Mouse (Mus musculus) urinary bladder, adult 18-20 months (tissue): Measurements from ENCODE around the gene Atxn7l3.

Source experiments
- DNase-seq, 2 experiments: peaks; one replicate each; pipeline ENCODE4 v3.0.0; 2022; ENCODE audit warnings: low spot score in 2 of 2, mixed read lengths in 2 of 2

The Atxn7l3 gene

GRCm38 (mm10) chr11:102296491-102297472 is at the start of gene Atxn7l3:
Gene Atxn7l3 (minus strand): TSS chr11:102296631.
- peak; percentile 93 to 99 for DNase-seq

DNA sequence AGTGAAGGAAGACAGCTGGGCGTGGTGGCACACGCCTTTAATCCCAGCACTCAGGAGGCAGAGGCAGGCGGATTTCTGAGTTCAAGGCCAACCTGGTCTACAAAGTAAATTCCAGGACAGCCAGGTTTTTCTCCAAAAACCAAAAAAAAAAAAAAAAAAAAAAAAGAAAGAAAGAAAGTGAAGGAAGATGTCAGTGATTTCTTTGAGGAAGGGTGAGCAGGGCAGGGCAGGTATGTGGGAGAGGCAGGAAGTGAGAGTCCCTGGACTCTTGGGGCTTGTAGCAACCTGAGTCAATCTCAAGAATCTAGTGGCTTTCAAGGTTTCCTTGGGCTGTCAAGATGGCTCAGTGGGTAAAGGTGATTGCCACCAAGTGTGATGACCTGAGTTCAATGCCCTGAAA is 48.0 kb upstream of the Atxn7l3 start:
- DNase-seq: no peak

- no peak for DNase-seq
Observed at GRCm38 (mm10) chr11:102342742-102343141, 46.3 kb upstream of the Atxn7l3 start.

DNA sequence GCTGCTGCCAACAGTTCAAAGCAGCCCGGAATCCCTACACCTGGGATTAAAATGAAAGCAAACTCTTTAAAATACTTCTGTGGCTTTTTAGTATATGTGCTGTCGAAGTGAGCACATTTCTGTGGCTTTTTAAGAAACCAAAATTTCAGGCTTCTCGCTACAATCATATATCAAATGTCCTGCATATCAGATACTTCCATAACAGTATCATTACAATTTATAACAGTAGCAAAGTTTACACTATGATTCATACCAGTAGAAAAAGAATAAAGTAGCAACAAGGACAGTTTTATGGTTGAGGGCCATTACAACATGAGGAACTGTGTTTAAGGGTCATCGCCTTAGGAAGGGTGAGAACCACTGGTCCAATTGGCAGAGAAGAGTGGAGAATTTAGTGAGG is 44.7 kb upstream of the Atxn7l3 start:
- no peak for DNase-seq

DNA sequence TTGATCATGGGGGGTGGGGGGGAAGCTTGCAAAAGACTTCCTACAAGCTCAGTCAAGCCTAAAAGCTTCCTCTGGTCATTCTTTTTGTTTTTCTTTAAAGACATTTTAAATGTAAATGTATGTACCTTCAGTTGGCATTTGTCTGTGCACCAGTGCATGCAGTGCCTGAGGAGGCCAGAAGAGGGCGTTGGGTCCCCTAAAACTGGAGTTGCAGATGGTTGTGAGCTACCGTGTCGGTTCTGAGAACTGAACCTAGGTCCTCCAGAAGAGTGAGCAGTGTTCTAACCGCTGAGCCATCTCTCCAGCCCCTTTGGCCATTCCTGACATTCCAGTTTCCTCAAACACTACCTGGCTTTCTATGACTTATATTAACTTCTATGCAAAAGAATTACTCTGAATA is 43.2 kb upstream of the Atxn7l3 start:
- no peak for DNase-seq

GRCm38 (mm10) chr11:102339195-102339594 is 42.8 kb upstream of the Atxn7l3 start:
- no peak for DNase-seq

DNA sequence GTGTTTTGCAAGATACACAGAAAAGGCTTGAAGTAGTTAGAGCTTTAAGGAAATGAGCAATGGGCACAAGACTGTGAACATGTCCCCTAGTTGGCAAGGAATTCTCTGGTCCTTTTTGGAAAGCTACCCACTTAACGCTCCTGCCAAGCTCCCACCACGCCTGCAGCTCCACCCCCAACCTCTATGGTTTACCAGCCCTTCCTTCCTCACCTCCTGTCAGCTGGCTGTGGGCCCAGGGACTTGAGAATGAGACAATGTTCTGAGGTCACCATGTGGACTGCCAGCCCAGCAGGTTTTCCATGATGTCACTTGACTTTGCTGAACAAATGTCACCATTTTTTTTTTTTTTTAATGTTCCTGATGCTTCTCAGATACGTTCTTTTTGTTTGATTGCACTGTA is 42.1 kb upstream of the Atxn7l3 start:
- DNase-seq: no peak

GRCm38 (mm10) chr11:102337921-102338320 is 41.5 kb upstream of the Atxn7l3 start:
- DNase-seq: no peak

DNA sequence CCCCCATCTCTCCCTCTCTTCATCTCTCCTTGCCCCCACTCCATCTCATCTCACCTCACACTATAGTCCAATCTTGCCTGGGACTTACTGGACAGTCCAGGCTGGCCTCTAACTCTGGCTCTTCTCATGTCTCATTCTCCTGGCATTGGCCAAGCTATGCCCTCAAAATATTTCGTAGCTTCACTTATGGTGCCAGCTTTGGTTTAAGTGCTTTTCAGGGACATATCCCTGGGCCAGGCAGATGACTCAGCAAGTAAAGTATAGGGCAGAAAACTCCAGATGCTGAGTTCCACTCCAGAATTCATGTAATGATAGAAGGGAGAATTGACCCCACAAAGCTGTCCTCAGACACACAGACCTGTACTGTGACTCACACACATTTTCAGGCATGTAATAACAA is 39.8 kb upstream of the Atxn7l3 start:
- DNase-seq: no peak

- DNase-seq: no peak
Observed at GRCm38 (mm10) chr11:102334973-102335700, 38.7 kb upstream of the Atxn7l3 start.

DNA sequence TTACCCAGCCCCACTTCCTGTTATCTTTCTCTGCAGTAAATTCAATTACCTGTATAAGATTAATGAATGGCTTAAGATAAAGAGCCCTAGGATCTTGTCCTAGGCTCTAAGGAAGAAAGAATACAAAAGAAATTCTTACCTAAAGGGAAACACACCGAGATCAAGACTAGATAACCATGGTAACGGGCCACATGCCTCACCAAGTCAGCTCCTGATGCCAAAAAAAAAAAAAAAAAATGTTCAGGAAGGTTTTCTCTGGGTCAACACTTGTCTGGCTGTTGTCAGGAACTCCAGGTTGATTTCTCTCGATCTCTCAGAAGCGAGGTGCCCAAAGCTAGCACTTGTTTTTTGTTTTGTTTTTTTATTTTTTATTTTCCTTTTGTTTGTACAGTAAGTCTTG is 37.6 kb upstream of the Atxn7l3 start:
- no peak for DNase-seq

- no peak for DNase-seq
Observed at GRCm38 (mm10) chr11:102333061-102333460, 36.6 kb upstream of the Atxn7l3 start.

GRCm38 (mm10) chr11:102331806-102332205 is 35.4 kb upstream of the Atxn7l3 start:
- DNase-seq: no peak

DNA sequence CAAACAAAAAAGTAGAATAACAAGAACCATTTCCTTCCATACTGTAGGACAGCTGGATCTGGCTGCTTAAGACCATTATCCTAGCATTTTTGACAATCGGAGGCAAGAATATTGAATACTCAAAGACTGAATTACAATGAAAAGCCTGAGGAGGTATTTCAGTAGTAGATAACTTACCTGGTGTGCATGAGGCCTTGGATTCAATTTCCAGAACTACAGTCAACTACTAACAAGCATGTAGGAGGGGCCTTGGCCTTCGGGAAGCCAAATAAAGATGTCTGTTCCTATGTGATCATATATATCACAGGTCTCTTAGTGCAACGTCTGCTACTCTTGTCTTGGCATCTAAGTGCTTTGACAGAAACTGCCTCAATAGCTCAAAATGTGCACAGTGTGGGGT is 33.6 kb upstream of the Atxn7l3 start:
- DNase-seq: no peak

DNA sequence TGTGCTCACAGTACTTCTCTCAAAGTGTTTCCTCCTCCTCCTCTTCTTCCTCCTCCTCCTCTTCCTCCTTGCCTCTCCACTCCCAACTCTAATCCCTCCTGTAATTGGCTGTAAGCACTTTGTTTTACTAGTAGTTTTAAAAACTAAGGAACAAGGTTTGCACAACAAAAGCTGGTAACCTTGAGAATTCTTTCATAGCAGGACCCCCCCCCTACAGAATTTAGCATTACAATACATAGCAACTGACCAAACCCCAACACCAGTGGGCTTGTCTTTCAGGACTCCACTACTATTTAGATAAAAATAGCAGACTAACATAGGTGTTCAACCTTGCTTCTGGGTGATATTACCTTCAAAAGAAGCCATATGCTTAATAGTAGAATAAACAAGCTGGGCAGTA is 33.1 kb upstream of the Atxn7l3 start:
- no peak for DNase-seq

GRCm38 (mm10) chr11:102327839-102328238 is 31.4 kb upstream of the Atxn7l3 start:
- DNase-seq: no peak

DNA sequence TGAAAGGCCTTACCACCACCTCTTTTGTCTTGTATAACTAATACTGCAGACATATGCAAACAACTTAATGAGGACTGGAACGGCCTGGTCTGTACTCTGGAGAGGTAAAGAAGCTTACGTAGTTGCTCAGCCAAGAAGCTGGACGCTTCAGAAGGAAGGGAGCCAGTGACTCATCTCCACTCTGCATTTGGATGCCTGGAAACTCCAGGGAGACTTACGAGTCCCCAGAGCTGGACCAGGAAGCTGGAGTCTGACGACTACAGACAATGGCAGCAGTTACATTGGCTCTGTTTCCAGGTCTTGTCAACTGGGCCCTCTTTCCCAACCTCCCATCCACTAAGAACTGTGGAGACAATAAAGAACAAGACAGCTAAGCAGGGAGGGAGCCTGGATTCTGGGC is 30.8 kb upstream of the Atxn7l3 start:
- no peak for DNase-seq

DNA sequence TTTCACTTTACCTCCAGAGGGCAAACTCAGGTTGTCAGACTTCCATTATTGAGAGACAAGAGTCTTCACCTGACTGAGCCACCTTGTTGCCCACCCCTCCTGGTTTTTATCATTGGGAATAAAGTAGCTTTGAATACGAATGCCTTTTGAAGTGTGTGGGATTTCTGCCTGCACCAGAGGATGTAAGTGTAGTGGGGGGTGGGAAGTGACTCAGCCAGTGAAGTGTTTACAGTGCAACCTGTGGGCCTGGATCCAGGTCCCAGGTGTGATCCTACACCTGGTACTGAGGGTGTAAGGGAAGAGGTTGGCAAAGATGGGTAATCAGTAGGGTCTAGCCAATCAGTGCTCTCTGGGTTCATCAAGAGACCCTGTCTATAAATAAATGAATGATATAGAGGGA is 27.1 kb upstream of the Atxn7l3 start:
- DNase-seq: no peak

- DNase-seq: no peak
Observed at GRCm38 (mm10) chr11:102321931-102322330, 25.5 kb upstream of the Atxn7l3 start.

DNA sequence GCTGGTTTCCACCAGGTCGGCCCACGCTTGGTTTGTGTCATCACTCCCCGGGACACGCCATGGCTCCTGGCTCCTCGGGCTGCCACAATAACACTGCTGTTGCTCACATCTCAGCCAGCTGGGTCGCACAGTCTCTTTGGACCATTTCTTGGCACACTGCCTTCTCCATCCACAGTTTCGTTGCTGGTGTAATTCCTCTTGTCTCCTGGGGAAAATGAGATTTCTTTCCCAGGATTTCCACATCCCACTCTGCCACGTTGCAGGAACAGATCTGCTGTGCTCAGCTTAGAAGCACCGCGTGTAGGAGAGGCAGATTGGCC is 24.2 kb upstream of the Atxn7l3 start:
- DNase-seq: peak in 1 of 2 experiments; percentile 56

DNA sequence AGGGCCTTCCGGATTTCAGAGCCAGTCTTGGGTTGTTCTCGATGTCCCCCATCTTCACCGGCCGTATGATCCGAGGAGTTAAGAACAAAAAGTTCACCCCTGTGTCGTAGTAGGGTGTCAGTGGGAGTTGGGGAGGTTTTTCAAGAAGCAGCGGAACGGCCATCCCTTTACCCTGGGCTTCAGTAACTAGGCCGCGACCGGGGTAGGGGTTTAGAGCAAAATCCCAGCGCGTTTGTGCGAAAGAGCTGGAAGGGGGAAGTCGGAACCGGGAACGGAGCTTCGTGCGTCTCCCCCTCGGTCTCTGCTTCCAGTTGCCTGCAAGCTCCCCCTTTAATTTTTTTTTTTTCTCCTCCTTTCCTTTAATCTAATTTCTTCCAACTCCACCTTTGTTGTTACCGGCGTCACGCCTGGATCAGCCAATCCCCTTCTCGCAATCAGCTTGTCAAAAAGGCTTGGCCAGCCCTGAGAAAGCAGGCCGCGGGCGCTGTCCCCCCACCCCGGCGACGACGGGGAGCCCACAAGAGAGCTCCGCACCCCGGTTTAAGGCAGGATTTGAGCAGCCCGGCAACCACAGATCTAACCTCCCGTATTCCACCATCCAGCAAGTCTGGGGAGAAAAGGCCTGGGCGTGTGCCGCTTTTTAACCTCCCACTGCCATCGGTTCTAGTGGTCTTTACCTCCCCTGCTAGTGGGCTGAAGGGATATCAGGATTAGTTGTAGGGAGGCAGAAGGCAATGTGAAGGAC is 23.7 kb upstream of the Atxn7l3 start:
- peak; percentile 80 to 84 for DNase-seq

DNA sequence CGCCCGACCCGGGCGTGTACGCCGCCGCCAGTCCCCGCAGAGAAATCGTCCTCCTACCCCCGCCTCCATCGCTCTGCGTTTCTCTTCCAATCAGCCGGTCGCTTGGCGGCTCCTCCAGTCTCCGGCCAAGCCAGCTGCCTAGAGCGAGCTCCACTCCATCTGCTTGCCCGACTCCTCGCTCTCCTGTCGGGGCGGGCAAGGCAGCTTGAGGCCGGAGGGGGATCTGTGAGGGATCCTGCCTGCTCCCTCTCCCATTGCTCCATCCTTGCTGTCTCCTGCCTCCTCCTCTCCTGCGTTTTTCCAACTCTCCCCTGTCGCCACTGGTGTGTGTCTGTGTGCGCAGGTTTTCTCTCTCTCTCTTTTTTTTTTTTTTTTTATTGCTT is 23.0 kb upstream of the Atxn7l3 start, which contains the start of gene Ubtf:
TSS of gene Ubtf (minus strand) at position 333 of the 383 bp plus-strand sequence.
- DNase-seq: peak; percentile 72 to 77
